Mouse (Mus musculus) monocyte, adult 2 months (primary cell): ENCODE data around the gene Dppa3.

Source experiments
- DNase-seq, 2 experiments: peaks; one replicate each; pipeline ENCODE4 v3.0.0; 2022; ENCODE audit warnings: low spot score in 2 of 2, low read depth in 1 of 2

The Dppa3 gene

DNA sequence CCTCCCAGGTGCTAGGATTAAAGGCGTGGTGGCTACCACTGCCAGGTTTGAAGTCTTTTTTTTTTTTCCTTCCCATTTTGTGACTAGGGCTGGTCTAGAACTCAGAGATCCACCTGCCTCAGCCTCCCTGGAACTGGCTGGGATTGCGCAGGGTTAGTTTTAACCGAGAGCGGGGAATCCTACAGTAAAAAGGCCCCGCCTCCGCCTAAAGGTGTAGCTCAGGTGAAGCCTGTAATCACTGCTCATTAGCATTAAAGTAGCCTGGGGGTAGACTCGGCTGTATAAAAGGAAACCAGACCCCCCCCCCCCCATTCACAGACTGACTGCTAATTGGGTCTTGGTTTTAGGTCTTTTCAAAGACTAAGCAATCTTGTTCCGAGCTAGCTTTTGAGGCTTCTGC, at the start of gene Dppa3:
TSS of gene Dppa3 (plus strand) at position 301 of the 400 bp plus-strand sequence.
- DNase-seq = no peak

DNA sequence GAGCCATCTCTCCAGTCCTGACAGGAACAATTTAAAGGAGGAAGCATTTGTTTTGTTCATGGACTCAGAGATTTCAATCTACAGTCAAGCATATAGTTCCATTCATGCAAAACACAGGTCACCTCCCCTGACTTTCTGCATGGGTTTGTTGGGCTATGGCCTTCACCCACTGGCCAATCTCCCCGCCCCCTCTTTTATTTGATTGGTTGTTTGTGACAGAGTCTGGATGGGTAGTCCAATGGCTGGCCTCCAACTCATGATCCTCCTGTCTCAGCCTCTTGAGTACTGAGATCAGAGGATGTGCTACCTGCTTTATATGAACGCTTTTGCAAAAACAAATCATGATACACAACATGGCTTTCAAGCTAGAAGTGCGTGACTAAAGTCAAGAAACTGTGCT, 49.2 kb upstream of the Dppa3 start:
- no peak for DNase-seq

GRCm38 (mm10) chr6:122579086-122579485, 47.1 kb upstream of the Dppa3 start:
- no peak for DNase-seq

- no peak for DNase-seq
Observed at GRCm38 (mm10) chr6:122591027-122591758, 35.0 kb upstream of the Dppa3 start.

DNA sequence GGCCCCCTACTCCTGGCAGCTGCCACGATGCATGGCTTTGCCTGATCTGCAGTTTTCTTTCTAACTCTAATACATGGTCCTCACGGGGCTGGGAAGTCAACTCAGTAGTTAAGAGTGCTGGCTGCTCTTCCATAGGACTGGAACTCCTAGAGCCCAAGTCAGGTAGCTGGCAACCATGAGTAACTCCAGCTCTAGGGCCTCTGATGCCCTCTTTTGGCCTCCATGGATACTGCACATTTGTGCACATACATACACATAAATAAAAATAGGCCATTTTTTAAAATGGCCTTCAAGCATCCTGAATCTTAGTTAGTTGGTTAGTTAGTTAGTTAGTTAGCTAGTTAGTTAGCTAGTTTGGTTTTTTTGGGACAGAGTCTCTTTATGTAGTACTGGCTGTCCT, 33.3 kb upstream of the Dppa3 start:
- no peak for DNase-seq

GRCm38 (mm10) chr6:122595637-122596036, 30.6 kb upstream of the Dppa3 start:
- DNase-seq = no peak

DNA sequence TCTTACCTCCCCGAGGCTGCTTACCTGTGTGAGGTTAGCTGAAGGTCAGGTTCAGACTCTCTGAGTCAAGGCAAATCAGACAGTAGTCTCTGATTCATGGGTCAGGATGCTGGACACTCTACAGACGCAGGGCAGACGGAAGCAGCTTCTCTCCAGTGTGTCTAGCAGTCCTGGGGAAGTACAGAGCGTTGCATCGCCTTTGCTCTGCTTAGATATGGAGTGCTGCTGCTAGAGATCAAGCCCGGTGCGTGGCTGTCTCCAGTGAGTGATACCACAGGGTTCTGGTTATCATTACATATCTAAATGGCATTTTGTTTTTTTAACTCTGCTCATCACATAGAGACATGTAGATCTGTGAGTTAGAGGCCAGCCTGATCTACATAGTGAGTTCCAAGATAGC, 29.6 kb upstream of the Dppa3 start:
- no peak for DNase-seq

GRCm38 (mm10) chr6:122598014-122598413, 28.2 kb upstream of the Dppa3 start:
- no peak for DNase-seq

GRCm38 (mm10) chr6:122598436-122598835, 27.8 kb upstream of the Dppa3 start:
- DNase-seq = no peak

GRCm38 (mm10) chr6:122599054-122599737, 27.0 kb upstream of the Dppa3 start:
- DNase-seq = no peak

GRCm38 (mm10) chr6:122600066-122600646, 26.1 kb upstream of the Dppa3 start:
- DNase-seq = no peak

DNA sequence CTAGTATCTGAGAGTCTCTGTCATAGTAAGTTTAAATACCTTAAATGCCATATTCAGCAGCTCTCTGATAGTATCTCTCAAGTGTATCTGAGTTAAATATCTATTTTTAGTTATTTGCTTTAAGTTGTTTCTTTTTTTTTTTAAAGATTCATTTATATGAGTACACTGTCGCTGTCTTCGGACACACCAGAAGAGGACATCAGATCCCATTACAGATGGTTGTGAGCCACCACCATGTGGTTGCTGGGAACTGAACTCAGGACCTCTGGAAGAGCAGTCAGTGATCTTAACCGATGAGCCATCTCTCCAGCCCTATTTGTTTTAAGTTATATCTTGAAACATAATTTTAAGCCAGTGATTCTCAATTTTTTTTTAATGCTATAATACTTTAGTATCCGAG, 25.2 kb upstream of the Dppa3 start:
- DNase-seq = no peak

DNA sequence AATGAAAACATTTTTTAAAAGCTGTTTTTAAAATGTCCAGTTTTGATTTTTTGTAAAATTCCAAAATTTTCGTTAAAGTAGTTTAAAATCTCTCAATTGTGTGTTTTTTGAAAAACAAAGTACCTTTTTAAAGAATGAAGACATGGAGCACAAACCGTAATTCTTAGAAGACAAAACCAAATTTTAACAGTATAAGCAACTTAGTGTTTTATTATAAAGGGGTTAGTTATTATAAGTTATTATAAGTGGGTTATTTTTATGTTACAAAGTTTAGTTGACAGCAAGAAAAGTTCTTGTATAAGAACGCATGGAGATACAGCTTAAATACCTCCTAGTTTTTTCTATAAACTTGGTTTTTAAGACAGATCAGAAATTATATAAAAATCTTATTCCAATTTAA, 24.6 kb upstream of the Dppa3 start:
- no peak for DNase-seq

DNA sequence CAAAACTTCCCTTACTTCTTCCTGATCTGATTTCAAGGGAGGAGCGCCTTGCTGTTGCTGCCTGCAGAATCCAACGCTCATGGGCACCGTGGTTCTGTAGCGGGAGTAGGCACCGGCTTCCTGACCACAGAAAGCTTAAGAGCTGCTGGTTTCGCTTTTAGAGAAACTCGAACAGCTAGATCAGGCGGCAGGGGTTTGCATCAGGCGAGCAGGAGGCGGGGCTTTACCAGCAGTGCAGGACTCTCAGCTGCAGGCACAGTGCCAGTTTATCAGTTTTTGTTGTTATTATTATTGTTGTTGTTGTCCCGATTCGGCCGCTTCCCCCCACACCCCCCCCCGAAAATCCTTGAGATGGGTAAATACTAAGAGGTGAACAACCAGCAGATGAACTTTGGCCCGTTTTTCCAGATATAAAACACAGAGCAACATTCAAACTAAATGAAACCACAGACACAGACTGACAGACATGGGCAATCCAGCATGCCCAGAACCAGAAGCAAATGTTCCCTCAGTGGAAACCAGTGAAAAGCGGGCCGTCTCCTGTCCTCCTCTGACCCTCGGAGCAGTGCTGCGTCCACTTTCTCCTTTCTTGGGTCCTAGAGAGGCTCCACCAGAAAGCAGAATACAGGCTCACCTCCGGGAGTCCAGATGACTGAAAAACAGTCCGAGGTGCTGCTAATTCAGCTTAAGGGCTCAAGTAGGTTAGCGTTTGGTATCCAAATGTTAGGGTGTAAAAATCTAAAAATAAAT, 23.8 kb upstream of the Dppa3 start, which contains the start of gene Apobec1:
TSS of gene Apobec1 (minus strand) at position 203 of the 750 bp plus-strand sequence.
- peak; percentile 60 to 77 for DNase-seq

- no peak for DNase-seq
Observed at GRCm38 (mm10) chr6:122602992-122603322, 23.3 kb upstream of the Dppa3 start.

DNA sequence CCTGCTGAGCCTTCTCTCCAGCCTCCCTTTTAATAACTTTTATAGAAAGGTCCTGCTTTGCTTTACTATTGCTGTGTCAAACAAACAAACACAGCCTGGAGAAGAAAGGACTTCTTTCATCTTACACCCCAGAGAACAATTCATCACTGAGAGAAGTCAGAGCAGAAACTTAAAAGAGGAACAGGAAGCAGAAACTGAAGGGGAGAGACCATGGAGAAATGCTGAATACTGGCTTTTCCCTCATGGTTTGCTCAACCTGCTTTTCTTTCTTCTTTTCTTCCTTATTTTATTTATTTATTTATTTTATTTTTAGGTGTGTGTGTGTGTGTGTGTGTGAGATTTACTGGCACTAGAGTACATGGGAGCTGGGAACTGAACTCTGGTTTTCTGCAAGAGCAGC, 21.9 kb upstream of the Dppa3 start:
- no peak for DNase-seq

DNA sequence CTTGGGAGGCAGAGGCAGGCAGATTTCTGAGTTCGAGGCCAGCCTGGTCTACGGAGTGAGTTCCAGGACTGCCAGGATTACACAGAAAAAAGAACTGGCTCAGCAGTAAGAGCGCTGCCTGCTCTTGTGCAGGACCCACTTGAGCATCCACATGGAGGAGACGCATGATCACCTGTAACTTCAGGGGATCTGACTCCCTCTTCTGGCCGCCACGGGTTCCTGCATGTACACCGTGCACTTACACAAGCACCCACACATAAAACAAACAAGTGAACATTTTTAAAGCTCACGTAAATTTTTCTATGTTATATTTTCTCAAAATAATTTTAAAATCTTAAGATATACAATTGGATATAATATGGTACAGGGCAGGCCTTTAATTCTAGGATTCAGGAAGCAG, 20.7 kb upstream of the Dppa3 start:
- DNase-seq = no peak

GRCm38 (mm10) chr6:122606661-122607060, 19.5 kb upstream of the Dppa3 start:
- no peak for DNase-seq

- DNase-seq = no peak
Observed at GRCm38 (mm10) chr6:122607700-122608099, 18.5 kb upstream of the Dppa3 start.

- DNase-seq = no peak
Observed at GRCm38 (mm10) chr6:122608434-122609376, 17.5 kb upstream of the Dppa3 start.

DNA sequence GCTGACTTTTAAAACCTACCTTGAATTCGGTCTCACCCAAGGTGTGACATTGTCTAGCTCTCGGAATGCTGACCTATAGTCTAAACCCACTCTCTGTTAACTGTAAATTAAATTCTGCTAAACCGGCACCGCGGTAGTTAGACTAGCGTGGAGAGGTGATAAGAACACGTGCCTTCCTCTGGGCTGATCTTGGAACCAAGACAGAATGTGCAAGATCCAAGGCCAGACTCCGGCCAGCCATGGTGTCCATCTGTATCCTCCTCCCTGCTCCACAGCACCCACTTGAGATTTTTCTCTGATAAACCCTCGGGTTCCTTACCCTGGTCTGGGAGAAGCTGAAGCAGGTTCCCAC, 16.9 kb upstream of the Dppa3 start:
- no peak for DNase-seq
